Mouse (Mus musculus): ENCODE measurements at regions not wholly inside any gene's neighbourhood (a gene's known extent, or its start where the extent isn't known, plus 50 kb on each side); places are given as distances from the start of the nearest gene placed in this dataset.
A peak's percentile ranks its signal among the peaks of the same experiment; 100 is the strongest.

- DNase-seq (ENCODE audit: low spot score in 2 of 2) = no peak
Observed at GRCm38 (mm10) chr13:36807961-36808360, 73.0 kb upstream of the Nrn1 start.

DNA sequence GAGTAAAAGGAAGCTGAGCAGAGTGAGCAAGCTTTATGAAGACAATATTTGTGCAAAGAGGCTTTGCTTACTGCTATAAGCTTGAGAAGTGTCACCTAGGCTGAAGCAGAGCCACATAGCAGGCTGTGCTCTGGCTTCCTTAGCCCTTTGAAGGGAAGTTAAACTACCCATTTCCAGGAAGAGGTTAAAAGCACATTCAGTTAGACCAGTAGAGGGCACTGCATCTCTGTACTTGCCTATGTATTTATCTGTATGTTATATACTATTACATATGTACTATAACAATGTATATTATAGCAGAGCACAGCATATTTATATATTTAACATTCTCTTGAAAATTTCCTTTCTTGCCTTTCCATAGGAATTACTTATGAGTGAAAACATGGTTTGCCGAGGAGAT lies 54.4 kb upstream of the Nrn1 start:
- peak; percentile 29 to 39 for DNase-seq (ENCODE audit: low spot score in 2 of 2)

All from right cerebral cortex, adult 2 months (tissue).